Mouse (Mus musculus) forebrain, embryonic 10.5 days (tissue): ENCODE data around the gene Tomm40. TPM values are rescaled to one million over a fixed set of nuclear protein-coding genes. Genes with fewer than 3 reads are reported as not detected.

ENCODE experiments used
- DNase-seq: peaks from one replicate; pipeline ENCODE4 v3.0.0-alpha.2; 2017; ENCODE audit warnings: low spot score; ENCODE audit errors: extremely low spot score
- H3K27ac ChIP-seq: fragments of 300-500 bp; sonication (generic); 2 replicates; pipeline ENCODE4 v1.5.1; 2016; ENCODE audit warnings: mild to moderate bottlenecking
- H3K27me3 ChIP-seq: fragments of 300-500 bp; sonication (generic); 2 replicates; pipeline ENCODE4 v1.6.1; 2016; ENCODE audit warnings: mild to moderate bottlenecking; ENCODE audit not compliant: poor library complexity, severe bottlenecking
- H3K36me3 ChIP-seq: fragments of 300-500 bp; sonication (generic); replicated peaks from 2 replicates; pipeline ENCODE4 v1.6.1; 2016; ENCODE audit warnings: mild to moderate bottlenecking, moderate library complexity
- H3K4me1 ChIP-seq: fragments of 300-500 bp; sonication (generic); 2 replicates; pipeline ENCODE4 v1.6.1; 2016
- H3K4me3 ChIP-seq: fragments of 300-500 bp; sonication (generic); 2 replicates; pipeline ENCODE4 v1.5.1; 2016; ENCODE audit warnings: mild to moderate bottlenecking, moderate library complexity
- H3K9me3 ChIP-seq: fragments of 300-500 bp; sonication (generic); 2 replicates; pipeline ENCODE4 v1.6.1; 2016; ENCODE audit warnings: mild to moderate bottlenecking, moderate library complexity
- WGBS: fragments of 180-500 bp; shearing (Covaris S2); methylation state at CpG from one replicate; pipeline ENCODE4 v1.1.7; 2016; 5-methylcytosine and 5-hydroxymethylcytosine counted together
- polyA plus RNA-seq: library from polyadenylated mRNA; unstranded; fragments of >200 nt; fragmentation: Nextera tagmentation; extraction: Ambion mirVana; gene quantifications from 2 replicates; pipeline ENCODE4 v1.2.1, GENCODE M21; 2016

Tomm40 gene
- 187 and 205 TPM in 2 replicates for polyA plus RNA-seq

- H3K27ac ChIP-seq: peak within 1 kb of the TSS; percentile 89
- H3K9me3 ChIP-seq: peaks cover under 1% of the 10 kb centered on the region; the same call in 1 of the 2 replicates
- peak; percentile 99 for DNase-seq
- H3K4me1 ChIP-seq: peaks cover 27% of the 10 kb centered on the region
- peaks cover 72% of the 10 kb centered on the region for H3K36me3 ChIP-seq
- no peaks in the 10 kb centered on the region for H3K27me3 ChIP-seq
- H3K4me3 ChIP-seq: peak within 1 kb of the TSS; percentile 94
- WGBS: under 1% methylated on average over 59 of the region's 59 CpGs
Observed at GRCm38 (mm10) chr7:19715239-19716054, at the start of gene Tomm40. Tomm40 (minus strand) TSS chr7:19715438.

- DNase-seq: no peak
- H3K27me3 ChIP-seq: peaks cover 16% of the 10 kb centered on the region
- no peak overlapping the region for H3K27ac ChIP-seq
- H3K4me3 ChIP-seq: no peak overlapping the region
- 91% methylated on average over 9 of the region's 9 CpGs for WGBS
- peaks cover 15% of the 10 kb centered on the region for H3K4me1 ChIP-seq
- peaks cover 27% of the 10 kb centered on the region for H3K36me3 ChIP-seq
- 0 out of 2 replicates have a peak, but pooled peaks cover 4% of the 10 kb centered on the region for H3K9me3 ChIP-seq
Observed at GRCm38 (mm10) chr7:19764581-19764980, 49.3 kb upstream of the Tomm40 start.

GRCm38 (mm10) chr7:19763829-19764477 is 48.7 kb upstream of the Tomm40 start:
- peaks cover 10% of the 10 kb centered on the region for H3K27me3 ChIP-seq
- no peak for DNase-seq
- H3K27ac ChIP-seq: no peak overlapping the region
- peaks cover 8% of the 10 kb centered on the region for H3K4me1 ChIP-seq
- 91% methylated on average over 13 of the region's 13 CpGs for whole genome bisulfite sequencing
- H3K36me3 ChIP-seq: peaks cover 29% of the 10 kb centered on the region
- H3K4me3 ChIP-seq: no peak overlapping the region
- H3K9me3 ChIP-seq: 0 out of 2 replicates have a peak, but pooled peaks cover 4% of the 10 kb centered on the region

GRCm38 (mm10) chr7:19762283-19762682 is 47.0 kb upstream of the Tomm40 start:
- H3K27me3 ChIP-seq: no peaks in the 10 kb centered on the region
- H3K4me3 ChIP-seq: no peak overlapping the region
- H3K27ac ChIP-seq: no peak overlapping the region
- DNase-seq: no peak
- H3K4me1 ChIP-seq: no peaks in the 10 kb centered on the region
- H3K9me3 ChIP-seq: 0 out of 2 replicates have a peak, but pooled peaks cover 4% of the 10 kb centered on the region
- H3K36me3 ChIP-seq: peaks cover 40% of the 10 kb centered on the region
- WGBS: 95% methylated on average over 11 of the region's 11 CpGs

GRCm38 (mm10) chr7:19760021-19760420 is 44.8 kb upstream of the Tomm40 start:
- peaks cover 37% of the 10 kb centered on the region for H3K36me3 ChIP-seq
- H3K27me3 ChIP-seq: no peaks in the 10 kb centered on the region
- H3K27ac ChIP-seq: no peak overlapping the region
- DNase-seq: no peak
- no peaks in the 10 kb centered on the region for H3K4me1 ChIP-seq
- peaks cover 7% of the 10 kb centered on the region; the same call in 1 of the 2 replicates for H3K9me3 ChIP-seq
- WGBS: 90% methylated on average over 13 of the region's 13 CpGs
- no peak overlapping the region for H3K4me3 ChIP-seq

- DNase-seq: no peak
- no peak overlapping the region for H3K27ac ChIP-seq
- H3K27me3 ChIP-seq: no peaks in the 10 kb centered on the region
- peaks cover 25% of the 10 kb centered on the region for H3K36me3 ChIP-seq
- H3K4me3 ChIP-seq: no peak overlapping the region
- WGBS: 90% methylated on average over 13 of the region's 13 CpGs
- peaks cover 4% of the 10 kb centered on the region; the same call in 1 of the 2 replicates for H3K9me3 ChIP-seq
- no peaks in the 10 kb centered on the region for H3K4me1 ChIP-seq
Observed at GRCm38 (mm10) chr7:19758623-19759022, 43.4 kb upstream of the Tomm40 start.

- Histone ChIP-seq H3K27me3 (no peaks in the 10 kb centered on the region), H3K4me3 (no peak overlapping the region), H3K9me3 (peaks cover 2% of the 10 kb centered on the region; the same call in 1 of the 2 replicates), H3K36me3 (peaks cover 17% of the 10 kb centered on the region), H3K4me1 (no peaks in the 10 kb centered on the region; the same call in 1 of the 2 replicates), H3K27ac (0 out of 2 replicates have a peak overlapping the region, but pooled peaks have one; percentile 30)
- DNase-seq: no peak
- 84% methylated on average over 23 of the region's 24 CpGs for WGBS
Observed at GRCm38 (mm10) chr7:19755851-19756786, 40.9 kb upstream of the Tomm40 start.

- WGBS: 85% methylated on average over 2 of the region's 2 CpGs
- H3K9me3 ChIP-seq: peaks cover 2% of the 10 kb centered on the region; the same call in 1 of the 2 replicates
- peaks cover 17% of the 10 kb centered on the region for H3K36me3 ChIP-seq
- DNase-seq: no peak
- H3K4me1 ChIP-seq: peaks cover 11% of the 10 kb centered on the region
- H3K4me3 ChIP-seq: no peak overlapping the region
- no peaks in the 10 kb centered on the region for H3K27me3 ChIP-seq
- no peak overlapping the region for H3K27ac ChIP-seq
Observed at GRCm38 (mm10) chr7:19755008-19755407, 39.8 kb upstream of the Tomm40 start.

- H3K36me3 ChIP-seq: peaks cover 16% of the 10 kb centered on the region
- no peak overlapping the region for H3K4me3 ChIP-seq
- no peak for DNase-seq
- H3K27ac ChIP-seq: no peak overlapping the region
- 87% methylated on average over 1 of the region's 1 CpGs for WGBS
- no peaks in the 10 kb centered on the region for H3K27me3 ChIP-seq
- peaks cover 16% of the 10 kb centered on the region for H3K4me1 ChIP-seq
- peaks cover 2% of the 10 kb centered on the region; the same call in 1 of the 2 replicates for H3K9me3 ChIP-seq
Observed at GRCm38 (mm10) chr7:19754065-19754464, 38.8 kb upstream of the Tomm40 start.

GRCm38 (mm10) chr7:19753587-19753986 is 38.3 kb upstream of the Tomm40 start:
- H3K36me3 ChIP-seq: peaks cover 11% of the 10 kb centered on the region

GRCm38 (mm10) chr7:19752652-19753051 is 37.4 kb upstream of the Tomm40 start:
- H3K27ac ChIP-seq: no peak overlapping the region
- H3K27me3 ChIP-seq: no peaks in the 10 kb centered on the region
- H3K36me3 ChIP-seq: 0 out of 2 replicates have a peak, but pooled peaks cover 4% of the 10 kb centered on the region
- DNase-seq: no peak
- no peak overlapping the region for H3K4me3 ChIP-seq
- peaks cover 2% of the 10 kb centered on the region; the same call in 1 of the 2 replicates for H3K9me3 ChIP-seq
- WGBS: 67% methylated on average over 8 of the region's 8 CpGs
- H3K4me1 ChIP-seq: peaks cover 27% of the 10 kb centered on the region

More at GRCm38 (mm10) chr7:19753587-19753986, 38.3 kb upstream of the Tomm40 start:
- H3K9me3 ChIP-seq: peaks cover 2% of the 10 kb centered on the region; the same call in 1 of the 2 replicates
- H3K27me3 ChIP-seq: no peaks in the 10 kb centered on the region
- WGBS: 88% methylated on average over 7 of the region's 7 CpGs
- no peak overlapping the region for H3K27ac ChIP-seq
- DNase-seq: no peak
- H3K4me1 ChIP-seq: peaks cover 18% of the 10 kb centered on the region
- H3K4me3 ChIP-seq: no peak overlapping the region

- Histone ChIP-seq H3K27me3 (no peaks in the 10 kb centered on the region), H3K36me3 (peaks cover 1% of the 10 kb centered on the region; the same call in 1 of the 2 replicates), H3K27ac (peak overlapping the region; percentile 92), H3K9me3 (no peaks in the 10 kb centered on the region), H3K4me3 (peak overlapping the region; percentile 77; the same call in 1 of the 2 replicates), H3K4me1 (peaks cover 44% of the 10 kb centered on the region)
- WGBS: 67% methylated on average over 4 of the region's 4 CpGs
- no peak for DNase-seq
Observed at GRCm38 (mm10) chr7:19751070-19751383, 35.8 kb upstream of the Tomm40 start.
